Mouse (Mus musculus) forebrain, embryonic 10.5 days (tissue): Measurements from ENCODE around the gene 1700023F06Rik. TPM values are rescaled to one million over a fixed set of nuclear protein-coding genes. Genes with fewer than 3 reads are reported as not detected.

Source experiments
- DNase-seq: peaks from one replicate; pipeline ENCODE4 v3.0.0-alpha.2; 2017; ENCODE audit warnings: low spot score; ENCODE audit errors: extremely low spot score
- H3K27ac ChIP-seq: fragments of 300-500 bp; sonication (generic); 2 replicates; pipeline ENCODE4 v1.5.1; 2016; ENCODE audit warnings: mild to moderate bottlenecking
- H3K27me3 ChIP-seq: fragments of 300-500 bp; sonication (generic); 2 replicates; pipeline ENCODE4 v1.6.1; 2016; ENCODE audit warnings: mild to moderate bottlenecking; ENCODE audit not compliant: poor library complexity, severe bottlenecking
- H3K36me3 ChIP-seq: fragments of 300-500 bp; sonication (generic); replicated peaks from 2 replicates; pipeline ENCODE4 v1.6.1; 2016; ENCODE audit warnings: mild to moderate bottlenecking, moderate library complexity
- H3K4me1 ChIP-seq: fragments of 300-500 bp; sonication (generic); 2 replicates; pipeline ENCODE4 v1.6.1; 2016
- H3K4me3 ChIP-seq: fragments of 300-500 bp; sonication (generic); 2 replicates; pipeline ENCODE4 v1.5.1; 2016; ENCODE audit warnings: mild to moderate bottlenecking, moderate library complexity
- H3K9me3 ChIP-seq: fragments of 300-500 bp; sonication (generic); 2 replicates; pipeline ENCODE4 v1.6.1; 2016; ENCODE audit warnings: mild to moderate bottlenecking, moderate library complexity
- WGBS: fragments of 180-500 bp; shearing (Covaris S2); methylation state at CpG from one replicate; pipeline ENCODE4 v1.1.7; 2016; 5-methylcytosine and 5-hydroxymethylcytosine counted together
- polyA plus RNA-seq: library from polyadenylated mRNA; unstranded; fragments of >200 nt; fragmentation: Nextera tagmentation; extraction: Ambion mirVana; gene quantifications from 2 replicates; pipeline ENCODE4 v1.2.1, GENCODE M21; 2016

1700023F06Rik gene
- polyA plus RNA-seq, 1 experiment from 2014 or later = 0.21 TPM

DNA sequence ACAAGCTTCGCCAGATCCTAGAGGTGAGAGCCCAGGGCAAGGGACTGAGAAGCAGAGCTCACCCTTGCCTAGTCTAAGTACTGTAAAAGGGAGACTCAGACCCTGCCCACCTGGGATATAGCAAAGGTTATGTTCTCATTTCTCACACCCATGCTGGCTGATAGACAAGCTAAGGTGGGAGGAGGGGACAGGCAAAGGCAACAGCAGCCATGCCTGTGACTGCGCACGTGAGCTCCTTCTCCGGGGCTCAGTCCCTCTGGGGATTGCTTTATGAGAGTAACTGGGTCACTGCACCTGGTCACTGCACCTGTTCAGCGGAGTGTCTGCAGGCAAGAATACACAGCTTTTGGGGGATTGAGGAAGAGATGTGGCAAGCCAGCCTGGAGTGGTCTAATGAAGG is 12.7 kb downstream of the 1700023F06Rik start:
- Histone ChIP-seq H3K9me3 (no peaks in the 10 kb centered on the region), H3K4me1 (peaks cover 38% of the 10 kb centered on the region), H3K36me3 (no peaks in the 10 kb centered on the region), H3K27me3 (peaks cover 100% of the 10 kb centered on the region), H3K4me3 (no peak overlapping the region), H3K27ac (no peak overlapping the region)
- WGBS = 85% methylated on average over 5 of the region's 5 CpGs
- no peak for DNase-seq

DNA sequence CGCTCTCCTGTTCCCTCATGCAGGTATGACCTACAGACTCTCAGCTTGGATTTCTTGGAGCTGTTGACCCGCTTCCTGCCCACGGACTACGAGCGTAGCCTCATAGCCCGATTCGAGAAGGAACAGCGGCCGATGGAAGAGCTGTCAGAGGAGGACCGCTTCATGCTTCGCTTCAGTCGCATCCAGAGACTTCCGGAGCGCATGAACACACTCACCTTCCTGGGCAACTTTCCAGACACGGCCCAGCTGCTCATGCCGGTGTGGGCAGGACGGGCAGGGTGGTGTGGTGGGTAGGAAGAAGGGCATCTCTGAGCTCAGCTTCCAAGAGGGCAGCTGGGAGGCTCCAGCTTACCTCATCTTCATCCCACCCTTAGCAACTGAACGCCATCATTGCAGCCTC is 13.1 kb downstream of the 1700023F06Rik start:
- Histone ChIP-seq H3K27me3 (peaks cover 100% of the 10 kb centered on the region), H3K36me3 (no peaks in the 10 kb centered on the region), H3K4me1 (peaks cover 38% of the 10 kb centered on the region), H3K27ac (no peak overlapping the region), H3K4me3 (no peak overlapping the region), H3K9me3 (no peaks in the 10 kb centered on the region)
- 90% methylated on average over 18 of the region's 18 CpGs for WGBS
- no peak for DNase-seq

DNA sequence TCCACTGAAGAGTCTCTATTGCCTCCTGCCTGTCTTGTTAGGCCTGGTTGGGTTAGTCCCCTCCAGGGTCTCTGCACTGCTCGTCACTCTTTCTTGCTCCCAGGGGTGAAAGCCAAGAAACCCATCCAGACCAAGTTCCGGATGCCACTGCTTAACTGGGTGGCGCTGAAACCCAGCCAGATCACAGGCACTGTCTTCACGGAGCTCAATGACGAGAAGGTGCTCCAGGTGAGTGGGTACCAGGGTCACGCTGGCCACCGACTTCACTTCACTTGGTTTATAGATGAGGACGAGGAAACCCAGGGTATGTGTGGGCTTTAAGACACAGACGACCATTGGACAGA is 14.6 kb downstream of the 1700023F06Rik start:
- WGBS = 29% methylated on average over 9 of the region's 9 CpGs
- Histone ChIP-seq H3K4me1 (peaks cover 25% of the 10 kb centered on the region), H3K36me3 (no peaks in the 10 kb centered on the region), H3K27me3 (peaks cover 100% of the 10 kb centered on the region), H3K4me3 (no peak overlapping the region), H3K9me3 (no peaks in the 10 kb centered on the region), H3K27ac (no peak overlapping the region)
- no peak for DNase-seq

DNA sequence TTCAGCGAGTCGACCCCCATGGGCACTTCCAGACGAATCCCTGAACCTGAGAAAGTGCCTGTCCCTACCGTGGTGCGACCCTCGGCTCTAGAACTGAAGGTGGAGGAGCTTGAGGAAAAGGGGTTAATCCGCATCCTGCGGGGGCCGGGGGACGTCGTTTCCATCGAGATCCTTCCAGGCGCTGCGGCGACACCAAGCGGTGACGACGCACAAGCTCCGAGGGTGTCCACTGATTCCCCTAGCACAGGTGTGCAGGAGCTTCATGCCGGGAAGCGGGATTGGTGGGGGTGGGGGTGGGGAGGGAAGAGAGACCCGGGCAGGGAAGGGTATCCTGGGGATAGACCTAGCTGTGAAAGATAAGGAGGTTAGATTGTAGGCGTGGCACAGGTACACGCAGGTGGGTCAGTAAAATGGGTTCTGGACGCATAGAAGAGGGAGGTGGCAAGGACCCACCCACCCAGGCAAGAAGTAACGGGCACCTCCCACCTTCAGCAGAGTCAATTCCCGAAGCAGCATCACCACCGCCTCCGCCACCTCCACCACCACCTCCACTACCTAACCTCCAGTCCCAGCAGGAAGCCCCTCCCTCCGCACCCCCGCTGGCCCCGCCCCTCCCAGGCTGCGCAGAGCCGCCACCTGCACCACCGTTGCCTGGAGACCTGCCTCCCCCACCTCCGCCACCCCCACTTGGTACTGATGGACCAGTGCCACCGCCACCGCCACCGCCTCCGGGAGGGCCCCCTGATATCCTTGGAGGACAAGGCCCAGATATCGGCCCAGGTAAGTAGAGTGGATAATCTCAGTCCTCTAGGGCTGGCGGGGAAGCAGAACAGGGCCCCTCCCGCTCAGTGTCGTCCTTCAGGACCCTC is 15.2 kb downstream of the 1700023F06Rik start:
- Histone ChIP-seq H3K27ac (no peak overlapping the region), H3K9me3 (no peaks in the 10 kb centered on the region), H3K27me3 (peaks cover 97% of the 10 kb centered on the region), H3K36me3 (no peaks in the 10 kb centered on the region), H3K4me3 (peak overlapping the region; percentile 42), H3K4me1 (peaks cover 19% of the 10 kb centered on the region)
- 2% methylated on average over 44 of the region's 44 CpGs for WGBS
- DNase-seq = no peak

DNA sequence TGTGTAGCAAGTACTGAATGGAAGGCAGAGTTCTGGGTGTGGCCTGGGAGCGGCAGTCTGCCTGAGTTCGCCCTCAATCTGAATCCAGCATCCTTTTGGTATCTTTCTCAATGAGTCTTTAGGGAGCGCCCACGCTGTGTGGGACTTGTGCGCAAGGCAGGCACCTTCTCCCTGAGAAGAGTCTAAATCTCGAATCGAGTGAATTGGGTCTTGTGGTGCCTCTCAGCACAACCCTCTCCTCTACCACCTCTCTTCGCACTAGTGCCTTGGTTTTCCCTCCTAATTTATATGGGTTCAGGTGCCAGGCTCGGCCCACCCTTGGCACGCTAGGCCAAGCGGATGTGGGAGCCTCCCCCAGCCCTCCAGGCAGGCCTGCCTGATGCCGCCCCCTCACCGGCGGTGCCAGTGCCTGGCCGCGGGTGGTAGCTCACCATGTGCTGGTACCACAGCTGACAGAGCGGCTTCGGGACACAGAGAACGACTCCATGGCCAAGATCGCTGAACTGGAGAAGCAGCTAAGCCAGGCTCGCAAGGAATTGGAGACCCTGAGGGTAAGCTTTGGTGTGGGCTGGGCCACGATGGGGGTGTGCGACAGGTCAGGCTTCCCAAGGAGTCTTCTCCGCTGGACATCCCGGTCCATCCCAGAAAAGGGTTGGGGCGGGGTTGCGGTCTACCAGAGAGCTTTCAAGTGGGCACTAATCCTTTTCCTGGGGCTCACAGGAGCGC is 16.0 kb downstream of the 1700023F06Rik start:
- Histone ChIP-seq H3K27me3 (peaks cover 89% of the 10 kb centered on the region), H3K27ac (no peak overlapping the region)
- 17% methylated on average over 28 of the region's 28 CpGs for WGBS

DNA sequence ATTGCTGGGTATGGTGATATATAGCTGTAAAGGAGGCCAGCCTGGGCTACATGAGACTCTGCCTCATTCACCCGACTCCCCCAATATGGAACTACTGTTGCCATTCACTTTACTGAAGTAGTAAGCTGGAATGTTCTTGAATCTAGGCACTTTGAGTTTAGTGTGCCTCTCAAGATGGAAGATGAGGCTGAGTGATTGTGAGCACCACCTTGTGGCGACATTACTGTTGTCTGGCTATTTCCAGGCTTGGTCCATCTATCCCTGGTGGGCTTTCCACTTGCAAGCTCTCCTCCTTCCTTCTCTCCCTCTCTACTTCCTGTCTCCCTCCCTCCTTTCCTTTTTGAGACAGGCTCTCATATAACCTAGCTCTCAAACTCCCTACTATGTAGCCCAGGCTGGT is 23.5 kb downstream of the 1700023F06Rik start:
- Histone ChIP-seq H3K9me3 (no peaks in the 10 kb centered on the region), H3K27ac (no peak overlapping the region), H3K36me3 (no peaks in the 10 kb centered on the region), H3K4me3 (no peak overlapping the region), H3K4me1 (no peaks in the 10 kb centered on the region), H3K27me3 (peaks cover 42% of the 10 kb centered on the region)
- WGBS = 37% methylated on average over 2 of the region's 2 CpGs
- DNase-seq = no peak

More for the DNA sequence above, 16.0 kb downstream of the 1700023F06Rik start:
- Histone ChIP-seq H3K36me3 (no peaks in the 10 kb centered on the region), H3K4me1 (peaks cover 17% of the 10 kb centered on the region), H3K9me3 (no peaks in the 10 kb centered on the region), H3K4me3 (peak overlapping the region; percentile 42)
- DNase-seq = no peak

DNA sequence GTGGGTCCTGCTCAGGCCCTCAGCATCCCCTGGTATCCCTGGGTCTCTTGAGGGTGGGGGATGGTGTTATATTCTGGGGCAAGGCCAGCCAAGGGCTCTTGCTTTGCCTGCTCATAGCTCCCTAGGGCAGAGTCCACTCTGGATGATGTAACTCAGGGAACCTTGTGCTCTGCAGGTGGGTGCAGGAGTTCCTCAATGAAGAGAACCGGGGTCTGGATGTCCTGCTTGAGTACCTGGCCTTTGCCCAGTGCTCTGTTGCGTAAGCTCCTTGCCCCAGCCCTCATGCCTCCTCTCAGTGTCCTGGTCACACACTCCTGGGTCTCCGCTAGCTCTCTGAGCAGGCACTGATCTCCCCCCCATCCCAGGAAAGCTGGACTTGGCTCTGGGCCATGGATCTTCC is 26.4 kb downstream of the 1700023F06Rik start:
- H3K4me3 ChIP-seq = no peak overlapping the region
- no peaks in the 10 kb centered on the region for H3K36me3 ChIP-seq
- H3K27me3 ChIP-seq = peaks cover 49% of the 10 kb centered on the region
- no peak overlapping the region for H3K27ac ChIP-seq
- H3K4me1 ChIP-seq = no peaks in the 10 kb centered on the region
- no peaks in the 10 kb centered on the region for H3K9me3 ChIP-seq
- no peak for DNase-seq
- 81% methylated on average over 3 of the region's 3 CpGs for WGBS

DNA sequence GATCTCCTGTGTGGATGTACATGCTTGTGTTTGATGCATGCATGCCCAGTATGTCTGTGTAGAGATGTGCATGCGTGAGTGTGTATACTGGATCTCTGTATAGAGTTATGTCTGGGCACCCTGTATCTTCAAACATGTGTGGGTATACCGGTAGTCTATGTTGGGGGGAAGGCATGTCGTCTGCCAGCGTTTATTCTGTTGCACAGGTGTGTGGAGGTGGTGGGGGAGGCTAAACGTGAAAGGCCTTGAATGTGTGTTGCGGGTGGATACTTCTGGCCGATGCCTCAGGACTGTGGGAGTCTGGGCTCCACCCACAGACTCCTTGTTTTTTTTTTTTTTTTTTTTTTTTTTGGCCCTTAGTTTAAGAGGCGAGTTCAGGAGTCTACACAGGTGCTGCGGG is 27.0 kb downstream of the 1700023F06Rik start:
- 76% methylated on average over 9 of the region's 9 CpGs for WGBS
- H3K27me3 ChIP-seq = peaks cover 47% of the 10 kb centered on the region

DNA sequence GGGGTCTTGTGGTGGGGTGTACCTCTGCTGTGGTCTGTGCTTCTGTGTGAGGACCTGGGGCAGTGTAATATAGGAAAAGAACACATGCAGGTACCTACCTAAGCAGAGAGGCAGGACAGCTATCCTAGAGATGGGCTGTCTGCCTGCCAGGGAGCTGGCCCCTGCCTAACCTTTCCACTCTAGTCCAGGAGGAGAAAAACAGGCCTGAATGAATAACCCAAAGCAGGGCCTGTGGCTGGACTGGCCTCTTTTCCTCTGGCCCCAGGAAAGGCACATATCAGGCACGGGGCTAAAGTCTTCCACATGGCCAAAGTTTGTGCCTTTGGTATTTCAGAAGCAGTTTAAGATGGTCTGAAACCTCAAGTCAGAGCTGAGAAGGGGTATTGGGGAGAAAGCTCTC is 27.9 kb downstream of the 1700023F06Rik start:
- WGBS = 78% methylated on average over 1 of the region's 1 CpGs
- Histone ChIP-seq H3K9me3 (no peaks in the 10 kb centered on the region), H3K27ac (no peak overlapping the region), H3K27me3 (peaks cover 39% of the 10 kb centered on the region), H3K36me3 (no peaks in the 10 kb centered on the region), H3K4me3 (no peak overlapping the region), H3K4me1 (no peaks in the 10 kb centered on the region)
- no peak for DNase-seq

More for the DNA sequence above, 27.0 kb downstream of the 1700023F06Rik start:
- no peaks in the 10 kb centered on the region for H3K4me1 ChIP-seq
- DNase-seq = no peak
- H3K4me3 ChIP-seq = no peak overlapping the region
- H3K27ac ChIP-seq = no peak overlapping the region
- H3K36me3 ChIP-seq = no peaks in the 10 kb centered on the region
- no peaks in the 10 kb centered on the region for H3K9me3 ChIP-seq

DNA sequence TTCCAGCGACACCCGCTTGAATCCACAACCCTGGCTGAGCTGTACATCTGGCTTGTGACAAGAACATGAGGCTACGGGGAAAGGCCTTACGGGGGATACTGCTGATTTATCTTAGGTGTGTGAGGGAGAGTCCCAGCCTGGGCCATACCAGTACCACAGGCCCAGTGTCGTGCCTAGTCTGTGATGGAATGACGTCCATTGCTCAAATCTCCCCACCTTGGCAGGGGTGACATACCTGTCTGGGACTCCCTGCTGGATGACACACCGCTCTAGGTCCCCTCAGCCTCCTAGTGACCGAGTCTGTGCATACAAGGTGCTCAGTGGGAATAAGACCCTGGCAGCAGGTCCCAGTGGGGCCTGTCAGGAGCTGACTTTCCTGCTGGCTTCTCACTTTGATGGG is 29.6 kb downstream of the 1700023F06Rik start:
- Histone ChIP-seq H3K4me1 (peaks cover 6% of the 10 kb centered on the region), H3K4me3 (no peak overlapping the region), H3K36me3 (no peaks in the 10 kb centered on the region), H3K9me3 (no peaks in the 10 kb centered on the region), H3K27ac (no peak overlapping the region), H3K27me3 (peaks cover 41% of the 10 kb centered on the region)
- no peak for DNase-seq
- WGBS = 86% methylated on average over 8 of the region's 8 CpGs

DNA sequence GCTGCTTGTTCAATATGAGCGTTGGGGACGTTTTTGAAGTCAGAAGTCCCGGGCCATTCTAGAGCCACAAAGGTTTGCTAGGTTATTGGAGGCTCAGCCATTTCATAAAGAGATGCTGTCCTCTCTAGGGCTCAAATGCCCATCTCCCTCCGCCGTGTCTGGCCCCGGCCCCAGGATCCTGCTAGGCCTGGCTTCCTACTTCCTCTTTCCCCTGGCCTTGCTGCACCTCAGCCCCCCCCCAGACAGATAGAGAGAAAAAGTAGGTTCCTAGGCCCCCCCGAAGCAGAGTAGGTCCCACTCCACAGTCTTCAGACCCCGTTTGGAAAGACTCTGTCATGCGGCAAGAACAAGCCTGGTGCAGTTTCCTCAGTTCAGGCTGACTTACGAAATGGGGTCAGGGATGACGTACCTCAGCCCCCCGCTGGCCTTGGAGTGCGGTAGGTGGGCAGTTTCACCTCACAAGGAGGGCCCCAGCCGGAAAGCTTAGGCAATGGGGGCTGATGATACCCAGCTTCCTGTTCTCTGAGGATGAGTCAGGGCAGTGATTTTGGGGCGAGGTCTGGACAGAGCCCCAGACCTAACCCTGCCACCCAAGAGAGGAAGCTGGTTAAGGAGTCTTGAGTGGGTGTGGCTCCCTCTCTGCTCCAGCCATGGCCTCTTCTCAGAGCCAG is 30.4 kb downstream of the 1700023F06Rik start:
- DNase-seq = no peak
- H3K4me1 ChIP-seq = peaks cover 6% of the 10 kb centered on the region
- H3K27ac ChIP-seq = no peak overlapping the region
- H3K36me3 ChIP-seq = no peaks in the 10 kb centered on the region
- WGBS = 84% methylated on average over 15 of the region's 15 CpGs
- no peak overlapping the region for H3K4me3 ChIP-seq
- H3K9me3 ChIP-seq = no peaks in the 10 kb centered on the region
- peaks cover 49% of the 10 kb centered on the region for H3K27me3 ChIP-seq

DNA sequence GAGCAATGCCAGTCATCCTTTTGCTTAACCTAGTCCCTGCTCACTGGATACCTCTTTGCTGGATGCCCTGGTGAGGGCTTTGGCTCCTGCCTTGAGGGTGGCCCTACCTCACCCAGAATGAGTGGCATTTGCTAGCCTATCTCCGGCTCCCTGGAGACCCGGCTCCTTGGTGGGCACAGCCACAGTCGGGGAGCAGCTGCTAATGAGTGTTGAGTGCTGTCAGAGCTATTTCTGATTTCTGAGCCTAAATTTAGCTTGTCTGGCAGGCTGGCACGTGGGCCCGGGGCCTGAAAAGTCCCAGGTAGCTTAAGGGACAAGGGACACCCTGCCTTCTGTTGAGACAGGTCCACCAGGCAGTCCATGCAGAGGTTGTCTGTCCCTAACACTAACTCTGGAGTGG is 31.1 kb downstream of the 1700023F06Rik start:
- Histone ChIP-seq H3K27ac (no peak overlapping the region), H3K4me3 (no peak overlapping the region), H3K36me3 (no peaks in the 10 kb centered on the region), H3K9me3 (no peaks in the 10 kb centered on the region), H3K4me1 (peaks cover 6% of the 10 kb centered on the region), H3K27me3 (peaks cover 57% of the 10 kb centered on the region)
- DNase-seq = no peak
- 88% methylated on average over 5 of the region's 5 CpGs for WGBS

DNA sequence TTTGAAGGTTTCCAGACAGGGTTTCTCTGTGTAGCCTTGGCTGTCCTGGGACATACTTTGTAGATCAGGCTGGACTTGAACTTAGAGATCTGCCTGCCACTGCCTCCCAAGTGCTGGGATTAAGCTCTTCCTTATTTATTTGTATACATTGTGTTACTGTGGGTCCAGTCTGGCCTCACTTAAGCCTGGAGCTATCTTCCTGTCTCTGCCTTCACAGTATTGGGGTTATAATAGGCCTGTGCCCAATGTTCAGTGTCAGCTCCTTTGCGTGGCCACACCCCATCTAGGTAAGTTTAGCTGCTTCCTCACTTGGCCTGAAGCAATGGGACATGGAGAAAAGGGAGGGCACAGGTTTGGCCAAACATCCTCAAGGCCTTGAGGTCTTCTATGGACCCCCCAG is 31.8 kb downstream of the 1700023F06Rik start:
- Histone ChIP-seq H3K4me3 (no peak overlapping the region), H3K27me3 (peaks cover 60% of the 10 kb centered on the region), H3K9me3 (no peaks in the 10 kb centered on the region), H3K4me1 (peaks cover 10% of the 10 kb centered on the region), H3K27ac (no peak overlapping the region), H3K36me3 (no peaks in the 10 kb centered on the region)
- WGBS = 92% methylated on average over 1 of the region's 1 CpGs
- no peak for DNase-seq
